Mouse (Mus musculus): ENCODE results near the gene Fabp7. TPM values are rescaled to one million over a fixed set of nuclear protein-coding genes. Genes with fewer than 3 reads are reported as not detected.

Fabp7 gene
- polyA plus RNA-seq, 1 experiment = 14.0 TPM

DNA sequence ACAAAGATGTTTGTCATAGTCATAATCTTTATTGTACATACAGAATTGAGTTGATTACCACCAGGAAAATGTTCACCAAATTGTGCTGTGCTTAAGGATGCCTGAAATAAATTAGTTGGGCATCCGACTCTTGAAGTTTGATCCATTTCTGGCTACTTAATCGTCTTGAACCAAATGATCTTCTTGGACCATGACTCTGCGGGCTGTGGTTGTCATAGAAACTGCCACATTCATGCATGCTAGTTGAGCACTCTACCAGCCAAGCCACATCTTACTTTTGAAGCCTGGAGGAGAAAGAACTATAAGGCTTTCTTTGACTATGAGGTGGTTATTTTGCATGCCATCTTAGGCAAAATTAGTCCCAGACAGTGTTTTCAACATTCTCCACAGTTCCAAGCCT is 44.9 kb downstream of the Fabp7 start:
- Histone ChIP-seq H3K27ac (ENCODE audit: insufficient read depth, low read length) (no peak overlapping the region), H3K4me3 (ENCODE audit: insufficient read depth, low read length) (no peak overlapping the region), H3K4me1 (ENCODE audit: control insufficient read depth, insufficient read depth, low read length) (no peaks in the 10 kb centered on the region)
- no peak for TF ChIP-seq POLR2A (IDR thresholded peaks at IDR 0.05; ENCODE audit: low read depth, low read length)
- no peak for TF ChIP-seq CTCF (IDR thresholded peaks at IDR 0.05; ENCODE audit: borderline replicate concordance, insufficient read depth, low read length)

DNA sequence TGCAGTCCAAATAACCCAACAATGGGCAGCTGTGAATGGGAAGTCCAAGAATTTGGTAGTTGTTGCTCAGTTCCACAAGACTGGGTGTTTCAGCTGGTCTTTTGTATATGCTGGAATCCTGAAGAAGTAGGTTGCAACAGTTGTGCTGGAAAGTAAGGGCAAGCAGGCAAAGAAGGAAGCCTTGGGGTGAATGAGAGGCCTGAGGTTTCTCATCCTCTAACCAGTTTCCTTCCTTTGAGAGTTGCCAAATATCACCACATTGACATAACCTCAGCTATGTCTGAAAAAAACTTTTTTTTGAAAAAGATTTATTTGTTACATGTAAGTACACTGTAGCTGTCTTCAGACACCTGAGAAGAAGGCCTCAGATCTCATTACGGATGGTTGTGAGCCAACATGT is 50.4 kb downstream of the Fabp7 start:
- no peak for TF ChIP-seq POLR2A (IDR thresholded peaks at IDR 0.05; ENCODE audit: low read depth, low read length)
- no peak for TF ChIP-seq CTCF (IDR thresholded peaks at IDR 0.05; ENCODE audit: borderline replicate concordance, insufficient read depth, low read length)
- Histone ChIP-seq H3K4me3 (ENCODE audit: insufficient read depth, low read length) (no peak overlapping the region), H3K27ac (ENCODE audit: insufficient read depth, low read length) (no peak overlapping the region), H3K4me1 (ENCODE audit: control insufficient read depth, insufficient read depth, low read length) (no peaks in the 10 kb centered on the region)

DNA sequence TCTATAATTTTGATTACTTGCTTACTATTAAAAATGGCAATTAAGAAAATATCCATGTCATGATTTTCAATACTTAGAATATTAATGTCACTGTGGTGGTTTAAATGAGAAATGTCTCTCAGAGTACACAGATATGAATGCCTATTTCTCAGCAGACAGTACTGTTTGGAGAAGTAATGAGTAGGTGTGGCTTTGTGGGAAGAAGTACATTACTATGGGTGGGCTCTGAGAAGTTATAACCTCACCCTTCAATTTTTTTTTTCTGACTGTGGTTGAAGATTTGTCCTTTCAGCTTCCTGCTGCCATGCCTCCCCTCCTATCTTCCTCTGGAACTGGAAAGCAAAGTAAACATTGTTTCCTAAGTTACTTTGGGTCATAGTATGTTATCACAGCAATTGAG is 51.3 kb downstream of the Fabp7 start:
- H3K27ac ChIP-seq (ENCODE audit: insufficient read depth, low read length) = no peak overlapping the region
- TF ChIP-seq CTCF (IDR thresholded peaks at IDR 0.05; ENCODE audit: borderline replicate concordance, insufficient read depth, low read length) (no peak), POLR2A (IDR thresholded peaks at IDR 0.05; ENCODE audit: low read depth, low read length) (no peak)
- H3K4me3 ChIP-seq (ENCODE audit: insufficient read depth, low read length) = no peak overlapping the region
- no peaks in the 10 kb centered on the region for H3K4me1 ChIP-seq (ENCODE audit: control insufficient read depth, insufficient read depth, low read length)

Other genes starting within 250 kb of the Fabp7 start
- not detected in 2 replicates for gene Pkib, start 152.9 kb upstream of the Fabp7 start, polyA plus RNA-seq (2011; ENCODE audit: insufficient read length, low read depth, missing spikeins)
- 21.3 and 32.9 TPM in 2 replicates for gene Smpdl3a, start 9.5 kb downstream of the Fabp7 start, polyA plus RNA-seq (2011; ENCODE audit: insufficient read length, low read depth, missing spikeins)

Data from embryonic fibroblast, embryonic 13.5 days (primary cell).